Mouse (Mus musculus): ENCODE data around the gene Mpzl1. TPM values are rescaled to one million over a fixed set of nuclear protein-coding genes. Genes with fewer than 3 reads are reported as not detected.

Gene Mpzl1
- polyA plus RNA-seq, 1 experiment from 2014 or later: 56.3 TPM

DNA sequence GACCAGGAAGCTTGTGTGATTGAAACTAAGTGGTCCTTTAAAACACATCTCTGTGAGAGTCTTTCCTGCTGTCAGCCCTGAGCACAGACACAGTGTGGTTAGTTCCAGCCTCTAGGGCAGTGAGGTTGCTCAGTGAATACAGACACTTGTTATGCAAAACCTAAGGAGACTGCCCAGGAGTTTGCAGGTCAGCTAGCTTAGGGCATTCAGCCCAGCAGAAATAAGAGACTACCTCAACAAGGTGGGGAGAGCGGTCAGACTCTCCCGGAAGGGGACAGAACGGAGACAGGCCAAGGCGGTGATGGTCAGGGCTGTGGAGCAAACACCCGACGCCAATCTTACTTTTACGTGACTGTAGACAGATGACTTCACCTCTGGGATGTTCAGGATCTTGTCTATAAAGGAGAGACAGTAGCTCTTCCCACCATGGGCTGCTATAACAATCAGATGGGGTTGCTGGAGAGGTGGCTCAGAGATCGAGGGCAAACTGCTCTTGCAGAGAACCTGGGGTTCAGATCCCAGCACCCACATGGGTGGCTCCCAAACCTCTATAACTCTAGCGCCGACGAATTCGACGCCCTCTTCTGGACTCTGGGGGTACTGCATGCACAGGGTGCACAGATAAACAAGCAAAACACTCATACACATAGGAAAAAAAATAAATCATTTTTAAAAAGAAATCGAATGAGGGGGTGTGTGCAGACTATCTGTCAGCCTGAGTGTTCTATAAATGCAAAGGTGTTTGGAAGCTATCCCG, 44.7 kb upstream of the Mpzl1 start:
- no peak overlapping the region for H3K4me2 ChIP-seq (replicated peaks; ENCODE audit: low read depth)
- H3K4me1 ChIP-seq (replicated peaks; ENCODE audit: control insufficient read depth, insufficient read depth, low read length): no peaks in the 10 kb centered on the region
- peak; percentile 27; the same call in 1 of the 2 replicates for TF ChIP-seq CTCF (IDR thresholded peaks at IDR 0.05; ENCODE audit: low read depth)
- H3K27ac ChIP-seq (ENCODE audit: low read depth, low read length): no peak overlapping the region
- 84% methylated on average over 15 of the region's 15 CpGs for WGBS
- ATAC-seq: no peak
- H3K36me3 ChIP-seq (ENCODE audit: control insufficient read depth, insufficient read depth): 0 out of 2 replicates have a peak, but pooled peaks cover 2% of the 10 kb centered on the region
- no peaks in the 10 kb centered on the region for H3K9me3 ChIP-seq (ENCODE audit: control insufficient read depth)
- H3K27me3 ChIP-seq (replicated peaks; ENCODE audit: control insufficient read depth, insufficient read depth, low read length): no peaks in the 10 kb centered on the region
- H3K9ac ChIP-seq (ENCODE audit: low read depth, low read length): no peak overlapping the region
- no peak overlapping the region for H3K4me3 ChIP-seq (ENCODE audit: low read depth, low read length)

DNA sequence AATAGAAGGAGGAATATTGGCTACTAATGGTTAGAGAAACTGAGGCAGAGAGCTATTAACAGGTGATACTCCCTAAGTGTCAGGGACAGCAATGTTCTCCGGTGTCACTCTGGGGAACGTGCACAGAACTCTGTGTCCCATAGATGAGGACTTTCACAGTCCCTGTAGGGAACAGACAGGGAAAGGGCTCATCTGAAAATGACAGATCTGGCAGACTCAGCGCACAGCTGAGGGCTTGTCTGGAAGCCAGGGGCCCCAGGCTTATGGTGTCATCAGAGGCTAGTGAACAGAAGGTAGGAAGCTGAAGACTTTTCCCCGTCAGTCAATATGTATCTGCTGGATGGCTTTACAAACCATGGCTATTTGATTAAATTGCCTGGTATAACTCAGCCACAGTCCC, 43.2 kb upstream of the Mpzl1 start:
- no peaks in the 10 kb centered on the region for H3K36me3 ChIP-seq (ENCODE audit: control insufficient read depth, insufficient read depth)
- ATAC-seq: no peak
- 75% methylated on average over 4 of the region's 4 CpGs for WGBS
- H3K4me2 ChIP-seq (replicated peaks; ENCODE audit: low read depth): no peak overlapping the region
- TF ChIP-seq CTCF (IDR thresholded peaks at IDR 0.05; ENCODE audit: low read depth): no peak
- no peaks in the 10 kb centered on the region for H3K27me3 ChIP-seq (replicated peaks; ENCODE audit: control insufficient read depth, insufficient read depth, low read length)
- H3K4me3 ChIP-seq (ENCODE audit: low read depth, low read length): no peak overlapping the region
- H3K27ac ChIP-seq (ENCODE audit: low read depth, low read length): no peak overlapping the region
- H3K9ac ChIP-seq (ENCODE audit: low read depth, low read length): no peak overlapping the region
- no peaks in the 10 kb centered on the region for H3K4me1 ChIP-seq (replicated peaks; ENCODE audit: control insufficient read depth, insufficient read depth, low read length)
- H3K9me3 ChIP-seq (ENCODE audit: control insufficient read depth): no peaks in the 10 kb centered on the region

DNA sequence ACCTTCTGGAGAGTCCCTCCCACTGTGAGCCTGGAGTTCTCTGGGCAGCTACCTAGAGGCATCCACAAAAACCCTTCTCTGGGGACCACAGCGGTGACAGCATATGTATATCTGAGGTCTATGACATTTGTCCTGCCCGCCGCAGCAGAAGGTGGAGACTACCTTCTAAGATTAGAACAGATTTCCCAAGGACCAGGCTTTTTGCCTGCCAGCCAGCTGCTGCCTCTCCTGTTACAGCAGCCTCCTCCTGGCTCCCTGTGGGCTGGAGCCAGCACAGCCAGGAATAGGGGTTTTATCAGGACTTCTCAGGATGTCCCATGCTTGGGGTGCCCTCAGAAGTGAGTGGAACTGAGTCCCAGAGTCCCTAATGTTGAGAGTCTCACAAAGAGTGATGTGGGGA, 42.7 kb upstream of the Mpzl1 start:
- Histone ChIP-seq H3K36me3 (ENCODE audit: control insufficient read depth, insufficient read depth) (no peaks in the 10 kb centered on the region), H3K27ac (ENCODE audit: low read depth, low read length) (no peak overlapping the region), H3K4me1 (replicated peaks; ENCODE audit: control insufficient read depth, insufficient read depth, low read length) (no peaks in the 10 kb centered on the region), H3K9ac (ENCODE audit: low read depth, low read length) (no peak overlapping the region), H3K4me3 (ENCODE audit: low read depth, low read length) (no peak overlapping the region), H3K4me2 (replicated peaks; ENCODE audit: low read depth) (no peak overlapping the region), H3K9me3 (ENCODE audit: control insufficient read depth) (no peaks in the 10 kb centered on the region), H3K27me3 (replicated peaks; ENCODE audit: control insufficient read depth, insufficient read depth, low read length) (no peaks in the 10 kb centered on the region)
- ATAC-seq: peak; percentile 25; the same call in 1 of the 2 replicates
- TF ChIP-seq CTCF (IDR thresholded peaks at IDR 0.05; ENCODE audit: low read depth): no peak
- WGBS: 75% methylated on average over 3 of the region's 3 CpGs

DNA sequence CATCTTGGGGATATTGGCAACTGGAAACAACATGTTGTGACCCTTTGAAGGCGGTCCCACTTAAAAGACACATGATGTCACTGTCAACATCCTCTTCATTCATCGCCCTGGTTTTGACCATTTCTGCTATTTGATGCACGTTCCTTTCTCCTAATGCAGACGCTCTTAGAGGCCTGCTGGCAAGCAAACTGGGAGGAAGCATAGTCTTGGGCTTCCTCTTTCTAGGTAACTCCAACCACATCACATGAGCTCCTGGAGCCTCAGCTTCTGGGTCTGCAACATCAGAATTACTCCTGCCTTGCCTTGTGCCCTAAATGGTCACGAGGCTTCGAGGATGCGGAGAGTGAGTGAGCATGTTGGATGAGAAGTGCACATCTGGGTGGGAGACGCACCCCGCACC, 40.8 kb upstream of the Mpzl1 start:
- no peak overlapping the region for H3K4me2 ChIP-seq (replicated peaks; ENCODE audit: low read depth)
- H3K4me3 ChIP-seq (ENCODE audit: low read depth, low read length): no peak overlapping the region
- no peak overlapping the region for H3K9ac ChIP-seq (ENCODE audit: low read depth, low read length)
- no peaks in the 10 kb centered on the region for H3K9me3 ChIP-seq (ENCODE audit: control insufficient read depth)
- 81% methylated on average over 9 of the region's 9 CpGs for WGBS
- no peak overlapping the region for H3K27ac ChIP-seq (ENCODE audit: low read depth, low read length)
- no peaks in the 10 kb centered on the region for H3K36me3 ChIP-seq (ENCODE audit: control insufficient read depth, insufficient read depth)
- no peak for ATAC-seq
- no peaks in the 10 kb centered on the region for H3K4me1 ChIP-seq (replicated peaks; ENCODE audit: control insufficient read depth, insufficient read depth, low read length)
- no peaks in the 10 kb centered on the region for H3K27me3 ChIP-seq (replicated peaks; ENCODE audit: control insufficient read depth, insufficient read depth, low read length)
- no peak for TF ChIP-seq CTCF (IDR thresholded peaks at IDR 0.05; ENCODE audit: low read depth)

DNA sequence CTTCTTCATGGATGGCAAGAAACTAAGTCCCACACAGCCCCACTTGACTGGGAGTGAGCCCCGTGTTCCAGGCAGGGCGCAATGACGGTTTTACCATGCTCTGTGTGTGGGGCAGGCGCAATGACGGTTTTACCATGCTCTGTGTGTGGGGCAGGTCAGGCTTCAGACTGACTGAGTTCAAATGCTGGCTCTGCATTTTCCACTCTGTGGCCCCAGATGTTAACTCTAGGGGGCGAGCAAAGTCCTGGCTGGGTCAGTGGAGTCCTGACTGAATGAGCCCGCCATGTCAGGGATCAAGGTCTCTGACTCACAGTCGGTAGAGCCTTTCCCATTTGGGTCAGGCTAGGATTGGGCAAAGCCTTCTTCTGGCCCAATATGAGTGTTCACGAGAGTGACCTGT, 38.0 kb upstream of the Mpzl1 start:
- Histone ChIP-seq H3K9me3 (ENCODE audit: control insufficient read depth) (no peaks in the 10 kb centered on the region), H3K4me1 (replicated peaks; ENCODE audit: control insufficient read depth, insufficient read depth, low read length) (no peaks in the 10 kb centered on the region), H3K36me3 (ENCODE audit: control insufficient read depth, insufficient read depth) (no peaks in the 10 kb centered on the region), H3K27ac (ENCODE audit: low read depth, low read length) (no peak overlapping the region), H3K4me3 (ENCODE audit: low read depth, low read length) (no peak overlapping the region), H3K9ac (ENCODE audit: low read depth, low read length) (no peak overlapping the region), H3K4me2 (replicated peaks; ENCODE audit: low read depth) (no peak overlapping the region), H3K27me3 (replicated peaks; ENCODE audit: control insufficient read depth, insufficient read depth, low read length) (no peaks in the 10 kb centered on the region)
- ATAC-seq: no peak
- peak; percentile 40 for TF ChIP-seq CTCF (IDR thresholded peaks at IDR 0.05; ENCODE audit: low read depth)
- 81% methylated on average over 9 of the region's 9 CpGs for WGBS

DNA sequence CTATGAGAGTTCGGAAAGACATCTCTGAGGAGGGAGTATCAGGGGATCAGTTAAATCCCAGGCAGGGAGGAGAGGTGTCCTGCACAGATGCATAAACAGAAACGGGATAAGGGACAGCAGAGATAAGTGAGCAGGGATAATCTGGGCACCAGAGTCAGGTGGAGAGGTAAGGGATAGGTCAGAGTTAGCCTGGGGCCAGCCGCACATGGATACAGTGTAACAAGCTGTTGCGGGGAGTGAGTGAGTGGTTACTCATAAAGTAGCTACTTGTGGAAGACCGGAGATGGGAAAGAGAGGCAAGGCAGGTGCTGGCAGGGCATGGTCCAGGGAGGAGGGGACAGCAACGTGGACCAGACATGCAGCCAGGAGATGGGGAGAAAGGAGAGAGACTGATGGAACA, 35.7 kb upstream of the Mpzl1 start:
- Histone ChIP-seq H3K9me3 (ENCODE audit: control insufficient read depth) (no peaks in the 10 kb centered on the region), H3K4me1 (replicated peaks; ENCODE audit: control insufficient read depth, insufficient read depth, low read length) (no peaks in the 10 kb centered on the region), H3K9ac (ENCODE audit: low read depth, low read length) (no peak overlapping the region), H3K4me2 (replicated peaks; ENCODE audit: low read depth) (no peak overlapping the region), H3K27ac (ENCODE audit: low read depth, low read length) (no peak overlapping the region), H3K27me3 (replicated peaks; ENCODE audit: control insufficient read depth, insufficient read depth, low read length) (no peaks in the 10 kb centered on the region), H3K36me3 (ENCODE audit: control insufficient read depth, insufficient read depth) (no peaks in the 10 kb centered on the region), H3K4me3 (ENCODE audit: low read depth, low read length) (no peak overlapping the region)
- ATAC-seq: no peak
- WGBS: 65% methylated on average over 6 of the region's 6 CpGs
- no peak for TF ChIP-seq CTCF (IDR thresholded peaks at IDR 0.05; ENCODE audit: low read depth)
